Mouse (Mus musculus): ENCODE measurements around the gene Pawr.

GRCm38 (mm10) chr10:108293620-108294195, 38.2 kb upstream of the Pawr start:
- TF ChIP-seq CTCF (IDR thresholded peaks at IDR 0.05; ENCODE audit: insufficient read depth, low read depth, low read length) (no peak), POLR2A (IDR thresholded peaks at IDR 0.05; ENCODE audit: insufficient read depth, low read depth, low read length) (no peak)
